Mouse (Mus musculus): ENCODE measurements at regions not wholly inside any gene's neighbourhood (a gene's known extent, or its start where the extent isn't known, plus 50 kb on each side); places are given as distances from the start of the nearest gene placed in this dataset.

DNA sequence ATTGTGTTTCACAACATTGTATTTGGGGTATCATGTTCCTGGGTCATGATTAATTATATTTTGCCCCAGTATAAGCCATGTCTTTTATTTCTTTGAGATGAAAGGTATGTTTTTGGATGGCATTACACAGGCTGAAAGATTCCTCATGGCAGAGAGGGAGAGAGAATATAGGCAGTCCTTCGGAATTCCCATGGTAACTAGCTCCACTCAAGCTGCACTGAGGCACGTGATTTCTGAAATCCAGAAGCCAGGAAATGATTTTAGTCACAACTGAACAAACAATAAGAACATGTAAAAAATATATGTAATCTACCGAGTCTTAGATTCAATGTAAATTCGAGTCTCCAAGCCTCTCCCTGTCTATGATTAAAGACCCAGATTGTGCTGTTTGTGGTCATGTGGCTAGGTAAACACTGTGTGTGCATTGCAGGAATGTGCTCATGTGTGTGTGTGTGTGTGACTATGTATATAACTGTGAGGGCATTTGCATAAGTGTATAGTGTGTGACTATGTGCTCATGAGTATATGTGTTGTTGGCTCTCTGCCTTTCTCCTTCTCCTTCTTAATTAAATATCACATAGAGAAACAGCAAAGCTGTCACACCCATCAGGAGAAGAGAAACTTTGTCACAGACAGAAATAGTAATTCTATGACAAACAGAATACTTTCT is 169.8 kb downstream of the Diras2 start:
- TF ChIP-seq CTCF (IDR thresholded peaks at IDR 0.05; ENCODE audit: insufficient read depth, low read depth, low read length) (no peak), POLR2A (IDR thresholded peaks at IDR 0.05; ENCODE audit: insufficient read depth, low read depth, low read length) (no peak)

Data from olfactory bulb, adult 2 months (tissue).